Mouse (Mus musculus) embryonic facial prominence, embryonic 15.5 days (tissue): ENCODE measurements at regions not wholly inside any gene's neighbourhood (a gene's known extent, or its start where the extent isn't known, plus 50 kb on each side); places are given as distances from the start of the nearest gene placed in this dataset.
A peak's percentile ranks its signal among the peaks of the same experiment; 100 is the strongest.
"Not testable (repeated sequence)": the region's sequence is repeated elsewhere in the genome, so short reads cannot be mapped to it uniquely, and the experiment has no call there.

ENCODE experiments used
- ATAC-seq: fragments of 200-750 bp; cut with Nextera tagmentation; 2 replicates; pipeline ENCODE4 v1.8.0; 2017; ENCODE audit warnings: low read depth, moderate TSS enrichment; ENCODE audit not compliant: insufficient number of reproducible peaks, low FRiP score, low TSS enrichment
- H3K27ac ChIP-seq: fragments of 300-500 bp; sonication (generic); replicated peaks from 2 replicates; pipeline ENCODE4 v1.5.1; 2015; ENCODE audit warnings: mild to moderate bottlenecking, inconsistent platforms
- H3K27me3 ChIP-seq: fragments of 300-500 bp; sonication (generic); 2 replicates; pipeline ENCODE4 v1.6.1; 2015; ENCODE audit warnings: inconsistent platforms
- H3K36me3 ChIP-seq: fragments of 300-500 bp; sonication (generic); 2 replicates; pipeline ENCODE4 v1.6.1; 2015; ENCODE audit warnings: mild to moderate bottlenecking, inconsistent platforms
- H3K4me1 ChIP-seq: fragments of 300-500 bp; sonication (generic); 2 replicates; pipeline ENCODE4 v1.6.1; 2015; ENCODE audit warnings: inconsistent platforms
- H3K4me2 ChIP-seq: fragments of 300-500 bp; sonication (generic); replicated peaks from 2 replicates; pipeline ENCODE4 v1.6.1; 2015; ENCODE audit warnings: mild to moderate bottlenecking, inconsistent platforms
- H3K4me3 ChIP-seq: fragments of 300-500 bp; sonication (generic); replicated peaks from 2 replicates; pipeline ENCODE4 v1.5.1; 2015; ENCODE audit warnings: mild to moderate bottlenecking, inconsistent platforms
- H3K9ac ChIP-seq: fragments of 300-500 bp; sonication (generic); 2 replicates; pipeline ENCODE4 v1.6.1; 2015; ENCODE audit warnings: inconsistent platforms
- H3K9me3 ChIP-seq: fragments of 300-500 bp; sonication (generic); replicated peaks from 2 replicates; pipeline ENCODE4 v1.6.1; 2016; ENCODE audit warnings: inconsistent platforms
- WGBS: fragments of 180-500 bp; shearing (Covaris S2); methylation state at CpG from one replicate; pipeline ENCODE4 v1.1.7; 2015; 5-methylcytosine and 5-hydroxymethylcytosine counted together

DNA sequence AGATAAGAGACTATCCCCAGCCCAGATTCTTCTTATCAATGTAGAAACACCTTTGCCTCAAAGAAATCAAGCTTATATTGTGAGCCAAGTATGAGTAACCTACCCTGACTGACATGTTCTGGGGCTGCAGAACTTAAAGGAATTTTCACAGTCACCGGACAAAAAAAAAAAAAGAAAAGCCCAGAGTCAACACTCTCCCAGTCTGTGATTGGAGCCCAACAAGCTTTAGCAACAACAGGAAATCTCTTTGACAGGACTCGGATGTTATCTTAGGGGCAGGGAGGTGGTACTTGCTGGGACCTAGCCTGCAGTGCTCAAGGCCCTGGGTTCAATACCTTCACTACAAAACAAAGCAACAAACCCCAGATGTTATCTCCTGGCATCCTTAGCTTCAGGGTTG is 114.2 kb downstream of the Nectin1 start:
- Histone ChIP-seq H3K4me2 (no peak overlapping the region), H3K36me3 (no peaks in the 10 kb centered on the region), H3K4me1 (peaks cover 4% of the 10 kb centered on the region; the same call in 1 of the 2 replicates), H3K9ac (no peak overlapping the region), H3K9me3 (no peaks in the 10 kb centered on the region), H3K27me3 (peaks cover 19% of the 10 kb centered on the region), H3K4me3 (no peak overlapping the region), H3K27ac (no peak overlapping the region)
- WGBS, result 14% methylated on average over 2 of the region's 2 CpGs
- ATAC-seq, result no peak

DNA sequence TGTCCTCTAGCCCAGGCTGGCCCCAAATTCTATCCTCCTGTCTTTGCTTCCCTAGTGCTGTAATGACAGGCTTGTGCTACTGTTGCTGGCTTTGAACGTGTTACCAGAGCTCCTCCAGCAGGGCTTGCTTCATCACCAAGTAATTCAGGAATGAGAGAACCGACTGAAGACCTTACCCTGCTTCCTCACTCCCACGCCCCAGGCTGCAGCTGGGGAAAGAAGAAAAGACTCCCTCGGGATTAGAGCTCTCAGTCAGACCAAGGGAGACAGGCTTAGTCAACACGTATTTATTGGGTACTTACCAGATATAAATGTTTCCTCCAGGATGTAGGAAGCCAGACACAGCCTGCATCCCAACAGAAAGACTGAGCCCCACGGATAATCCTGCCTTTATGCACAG is 115.0 kb downstream of the Nectin1 start:
- Histone ChIP-seq H3K4me1 (peaks cover 7% of the 10 kb centered on the region), H3K27me3 (peaks cover 24% of the 10 kb centered on the region), H3K4me3 (no peak overlapping the region), H3K36me3 (no peaks in the 10 kb centered on the region), H3K9ac (no peak overlapping the region), H3K4me2 (no peak overlapping the region), H3K27ac (no peak overlapping the region), H3K9me3 (no peaks in the 10 kb centered on the region)
- 24% methylated on average over 6 of the region's 6 CpGs for WGBS
- ATAC-seq, result no peak

DNA sequence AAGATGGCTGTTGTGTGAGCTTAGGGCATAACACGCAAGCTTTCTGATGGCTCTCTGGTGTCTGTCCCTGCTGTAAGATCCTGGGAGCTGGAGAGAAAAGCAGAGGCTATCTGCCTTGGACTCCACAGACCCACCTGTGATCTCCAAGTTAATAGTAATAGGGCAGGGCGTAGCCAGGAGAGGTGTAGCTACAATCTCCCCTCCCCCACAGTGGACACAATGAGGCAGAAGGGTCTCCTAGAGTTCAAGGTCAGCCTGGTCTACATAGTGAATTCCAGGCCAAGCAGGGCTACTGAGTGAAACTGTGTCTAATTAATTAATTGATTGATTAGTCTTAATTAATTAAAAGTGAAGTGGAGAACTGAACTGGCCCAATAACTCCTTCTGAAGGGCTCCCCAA is 116.5 kb downstream of the Nectin1 start:
- Histone ChIP-seq H3K9me3 (no peaks in the 10 kb centered on the region), H3K4me1 (peaks cover 13% of the 10 kb centered on the region), H3K4me3 (no peak overlapping the region), H3K4me2 (no peak overlapping the region), H3K9ac (no peak overlapping the region), H3K27me3 (peaks cover 34% of the 10 kb centered on the region), H3K36me3 (no peaks in the 10 kb centered on the region), H3K27ac (no peak overlapping the region)
- no peak for ATAC-seq
- WGBS, result 92% methylated on average over 2 of the region's 2 CpGs

DNA sequence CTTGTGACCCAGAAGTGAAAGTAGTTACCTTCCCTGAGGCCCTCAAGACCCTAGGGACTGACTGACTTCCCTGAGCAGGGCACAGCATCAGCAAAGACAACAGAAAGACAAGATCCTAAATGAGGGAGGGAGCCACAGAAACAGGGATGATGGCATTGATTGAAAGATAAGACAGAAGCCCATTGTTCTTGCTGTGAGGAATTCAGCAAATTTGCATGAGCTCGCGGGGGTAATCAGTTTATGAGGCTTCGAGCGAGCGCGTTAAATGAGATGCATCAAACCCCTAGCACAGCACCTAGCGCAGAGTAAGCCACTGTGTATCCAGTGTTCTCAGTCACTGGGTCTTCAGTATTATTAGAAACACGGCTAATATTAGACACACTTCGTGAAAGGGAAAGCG is 117.6 kb downstream of the Nectin1 start:
- no peak overlapping the region for H3K27ac ChIP-seq
- no peak for ATAC-seq
- H3K4me1 ChIP-seq, result peaks cover 13% of the 10 kb centered on the region
- no peak overlapping the region for H3K9ac ChIP-seq
- WGBS, result 24% methylated on average over 10 of the region's 10 CpGs
- no peak overlapping the region for H3K4me2 ChIP-seq
- no peaks in the 10 kb centered on the region for H3K36me3 ChIP-seq
- H3K9me3 ChIP-seq, result no peaks in the 10 kb centered on the region
- peaks cover 34% of the 10 kb centered on the region for H3K27me3 ChIP-seq
- no peak overlapping the region for H3K4me3 ChIP-seq

DNA sequence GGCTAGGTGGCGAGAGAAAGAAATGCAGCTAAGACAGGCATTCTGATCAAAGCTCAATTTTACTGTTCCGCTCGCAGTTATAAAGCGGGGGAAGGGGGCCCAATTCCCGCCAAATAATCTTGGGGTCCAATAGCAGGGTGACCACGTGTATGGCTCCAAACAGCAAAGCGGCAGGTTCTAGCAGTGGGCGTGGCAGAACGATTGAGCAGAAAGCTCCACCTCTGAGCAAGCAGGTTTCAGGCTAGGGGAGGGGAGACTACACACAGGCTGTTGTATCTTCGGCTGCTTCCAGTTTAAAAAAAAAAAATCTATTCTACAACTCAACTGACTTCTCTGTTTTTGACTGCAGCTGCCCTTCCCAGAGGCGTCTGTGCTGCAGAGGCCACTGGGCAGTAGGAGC is 118.2 kb downstream of the Nectin1 start:
- Histone ChIP-seq H3K4me1 (peaks cover 13% of the 10 kb centered on the region), H3K27me3 (peaks cover 34% of the 10 kb centered on the region)
- not testable (repeated sequence) for H3K4me3 ChIP-seq, H3K9me3 ChIP-seq, H3K9ac ChIP-seq, ATAC-seq, H3K4me2 ChIP-seq, H3K36me3 ChIP-seq, H3K27ac ChIP-seq
- 10% methylated on average over 11 of the region's 11 CpGs for WGBS

DNA sequence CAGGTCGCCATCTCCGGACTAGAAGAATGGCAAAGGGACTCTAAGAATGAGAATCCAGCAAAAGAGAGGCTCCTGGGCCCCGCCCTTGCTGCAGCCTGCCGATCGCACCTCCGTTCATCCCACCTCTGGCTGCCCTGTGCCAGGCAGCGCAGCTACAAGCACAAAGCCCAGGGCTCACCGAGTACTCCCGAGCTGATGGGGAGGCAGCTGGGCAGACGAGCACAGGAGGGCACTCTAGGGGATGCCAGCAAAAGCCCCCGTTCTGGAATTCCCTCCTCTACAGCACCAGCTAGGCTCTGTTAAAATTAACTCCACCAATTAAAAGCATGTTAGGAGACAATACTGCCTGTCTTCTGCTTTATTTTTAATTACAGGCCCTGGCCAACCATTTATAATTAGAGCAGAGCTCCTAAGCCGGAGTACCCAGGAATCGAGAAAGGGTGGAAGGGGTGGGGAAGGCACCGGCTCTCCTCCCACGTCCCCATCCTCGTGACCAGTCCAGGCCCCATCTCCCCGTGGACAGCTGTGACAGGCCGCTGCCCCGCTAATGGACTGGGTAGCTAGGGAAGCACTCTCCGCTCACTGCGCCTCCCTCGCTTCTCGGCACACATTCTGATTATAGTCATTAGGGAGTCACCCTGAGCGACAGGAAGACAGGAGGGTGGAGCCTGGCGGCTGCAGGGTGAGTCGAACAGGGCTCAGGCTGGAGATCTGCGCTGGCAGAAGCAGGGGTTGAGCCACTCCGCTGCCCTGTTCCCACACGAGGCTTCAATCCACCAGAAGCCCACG is 120.0 kb downstream of the Nectin1 start:
- peak; percentile 54 for ATAC-seq
- Histone ChIP-seq H3K9me3 (no peaks in the 10 kb centered on the region), H3K4me3 (peak overlapping the region; percentile 29), H3K36me3 (no peaks in the 10 kb centered on the region), H3K9ac (no peak overlapping the region), H3K27me3 (peaks cover 34% of the 10 kb centered on the region), H3K4me2 (peak overlapping the region; percentile 49), H3K27ac (no peak overlapping the region), H3K4me1 (peaks cover 13% of the 10 kb centered on the region)
- WGBS, result 4% methylated on average over 30 of the region's 30 CpGs

DNA sequence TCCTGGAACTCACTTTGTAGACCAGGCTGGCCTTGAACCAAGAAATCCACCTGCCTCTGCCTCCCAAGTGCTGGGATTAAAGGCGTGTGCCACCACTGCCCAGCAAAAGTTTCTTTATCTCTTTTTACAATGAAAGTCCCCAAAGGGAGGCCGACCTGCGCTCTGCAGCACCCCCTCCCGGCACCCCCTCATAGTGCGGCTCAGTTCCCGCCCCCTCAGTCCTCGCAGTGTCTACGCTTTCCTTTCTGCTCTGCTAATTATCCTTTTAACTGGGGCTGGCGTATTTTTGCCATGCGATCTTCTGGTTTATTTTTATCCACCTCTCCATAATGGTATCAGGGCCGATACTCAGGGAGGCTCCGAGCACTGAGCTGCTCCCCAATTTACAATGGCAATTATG is 123.0 kb downstream of the Nectin1 start:
- no peak overlapping the region for H3K4me2 ChIP-seq
- H3K9ac ChIP-seq, result no peak overlapping the region
- no peaks in the 10 kb centered on the region for H3K9me3 ChIP-seq
- peaks cover 26% of the 10 kb centered on the region for H3K27me3 ChIP-seq
- H3K36me3 ChIP-seq, result no peaks in the 10 kb centered on the region
- WGBS, result 67% methylated on average over 12 of the region's 12 CpGs
- ATAC-seq, result no peak
- no peak overlapping the region for H3K27ac ChIP-seq
- peaks cover 13% of the 10 kb centered on the region for H3K4me1 ChIP-seq
- no peak overlapping the region for H3K4me3 ChIP-seq

DNA sequence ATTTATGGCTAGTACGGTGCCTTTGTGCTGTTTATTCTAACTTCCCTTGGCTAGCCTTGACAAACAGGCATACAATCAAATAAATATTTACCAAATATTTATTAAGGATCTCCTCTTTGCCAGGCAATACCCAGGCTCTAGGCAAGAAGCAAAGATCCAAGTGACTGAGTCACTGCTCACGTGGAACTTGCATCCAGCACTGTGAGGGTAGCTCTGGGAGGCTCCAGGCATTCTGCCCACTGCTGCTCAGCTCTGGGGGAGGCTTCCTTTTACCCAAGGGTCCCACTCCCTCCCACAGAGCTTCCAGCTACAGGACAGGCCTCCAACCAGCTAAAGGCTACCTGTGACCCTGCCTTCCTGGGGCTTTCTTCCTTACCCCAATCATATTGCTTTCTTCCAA is 130.1 kb downstream of the Nectin1 start:
- peaks cover 12% of the 10 kb centered on the region for H3K27me3 ChIP-seq
- H3K36me3 ChIP-seq, result no peaks in the 10 kb centered on the region
- H3K9ac ChIP-seq, result no peak overlapping the region
- H3K27ac ChIP-seq, result no peak overlapping the region
- H3K9me3 ChIP-seq, result no peaks in the 10 kb centered on the region
- no peak overlapping the region for H3K4me3 ChIP-seq
- H3K4me1 ChIP-seq, result peaks cover 1% of the 10 kb centered on the region; the same call in 1 of the 2 replicates
- H3K4me2 ChIP-seq, result no peak overlapping the region
- 72% methylated on average over 2 of the region's 2 CpGs for WGBS
- ATAC-seq, result no peak

DNA sequence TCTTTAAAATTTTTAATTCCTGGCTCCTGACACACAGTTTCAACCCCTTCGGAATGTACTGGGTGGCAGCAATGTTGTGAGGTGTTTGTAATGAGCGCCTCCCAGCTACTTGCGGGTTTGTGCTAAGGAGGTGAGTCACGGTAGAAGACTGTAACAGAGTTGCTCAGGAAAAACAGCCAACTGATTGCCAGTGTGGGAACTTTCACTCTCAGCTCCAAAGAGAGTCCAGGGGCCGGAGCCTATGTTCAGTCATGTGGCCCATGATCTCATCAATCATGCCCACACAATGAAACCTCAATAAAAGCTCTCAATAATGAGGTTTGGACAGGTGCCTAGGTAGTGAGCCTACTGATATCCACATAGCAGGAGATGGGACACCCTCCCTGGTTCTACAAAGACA is 130.5 kb downstream of the Nectin1 start:
- Histone ChIP-seq H3K4me3 (no peak overlapping the region), H3K27me3 (peaks cover 17% of the 10 kb centered on the region), H3K27ac (no peak overlapping the region), H3K9me3 (no peaks in the 10 kb centered on the region), H3K4me2 (no peak overlapping the region), H3K9ac (no peak overlapping the region), H3K36me3 (no peaks in the 10 kb centered on the region), H3K4me1 (peaks cover 6% of the 10 kb centered on the region)
- no peak for ATAC-seq
- 72% methylated on average over 5 of the region's 5 CpGs for WGBS

DNA sequence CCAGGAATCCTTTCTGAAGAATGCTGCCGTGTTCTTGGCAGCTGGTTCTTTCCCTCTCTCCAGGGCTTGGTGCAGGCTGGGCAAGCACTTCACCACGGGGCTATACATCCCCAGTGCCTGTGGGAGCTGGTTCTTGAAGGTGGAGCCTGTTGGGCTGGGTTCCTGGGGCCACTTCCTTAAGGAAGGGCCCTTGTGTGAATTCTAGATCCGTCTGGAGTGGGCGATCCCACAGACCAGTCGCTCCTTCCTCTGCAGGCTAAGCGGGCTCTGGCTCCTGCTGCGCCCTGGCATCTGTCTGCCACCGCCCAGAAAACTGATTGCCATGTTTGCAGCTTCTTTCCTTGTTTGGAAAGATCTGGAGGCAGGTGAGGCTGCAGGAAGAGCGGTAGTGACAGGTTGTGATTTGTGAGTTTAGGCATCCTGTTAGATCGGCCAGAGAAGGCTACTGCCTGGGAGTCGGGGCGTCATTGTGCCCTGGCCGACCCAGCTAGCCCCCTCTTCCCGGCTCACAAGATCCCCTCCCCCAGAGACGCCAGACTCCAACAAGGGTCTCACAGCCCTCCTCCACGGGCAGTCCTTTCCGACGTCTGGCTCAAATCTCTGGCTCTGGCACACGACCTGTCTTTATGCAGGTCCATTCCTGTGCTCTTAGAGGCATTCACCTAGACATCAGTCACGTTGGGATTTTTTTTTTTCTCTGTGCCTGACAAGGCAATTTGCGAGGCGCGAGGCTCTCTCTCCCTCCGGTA is 135.6 kb downstream of the Nectin1 start:
- 2% methylated on average over 24 of the region's 24 CpGs for WGBS

DNA sequence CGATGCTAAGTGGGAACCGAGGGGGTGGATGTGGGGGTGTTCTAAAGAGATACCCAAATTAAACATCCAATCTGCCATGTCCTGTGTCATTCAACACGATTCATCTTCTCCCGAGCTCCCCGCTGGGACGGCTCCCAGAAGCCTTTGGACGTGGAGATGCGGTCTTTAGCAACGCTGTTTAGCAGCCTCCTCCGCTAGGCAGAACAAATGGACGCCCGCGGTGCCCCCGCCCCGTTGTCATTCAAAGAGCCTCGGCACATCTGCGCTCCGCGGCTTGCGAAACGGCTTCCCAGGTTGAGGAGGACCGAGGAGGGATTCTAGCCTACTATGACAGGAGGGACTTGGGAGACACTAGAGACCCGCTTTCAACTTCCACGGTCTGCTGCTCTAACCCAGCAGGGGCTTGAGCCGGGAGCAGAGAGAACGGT is 136.2 kb downstream of the Nectin1 start:
- Histone ChIP-seq H3K4me1 (peaks cover 16% of the 10 kb centered on the region), H3K4me2 (peak overlapping the region; percentile 51), H3K9ac (no peak overlapping the region; the same call in 1 of the 2 replicates), H3K9me3 (no peaks in the 10 kb centered on the region), H3K36me3 (no peaks in the 10 kb centered on the region), H3K4me3 (peak overlapping the region; percentile 31), H3K27me3 (peaks cover 44% of the 10 kb centered on the region), H3K27ac (no peak overlapping the region)
- no peak for ATAC-seq
- under 1% methylated on average over 26 of the region's 26 CpGs for WGBS

More for the DNA sequence above, 135.6 kb downstream of the Nectin1 start:
- no peaks in the 10 kb centered on the region for H3K36me3 ChIP-seq
- no peak for ATAC-seq
- no peak overlapping the region for H3K9ac ChIP-seq
- H3K27me3 ChIP-seq, result peaks cover 44% of the 10 kb centered on the region
- H3K9me3 ChIP-seq, result no peaks in the 10 kb centered on the region
- peak overlapping the region; percentile 31 for H3K4me3 ChIP-seq
- H3K4me2 ChIP-seq, result peak overlapping the region; percentile 51
- no peak overlapping the region for H3K27ac ChIP-seq
- H3K4me1 ChIP-seq, result peaks cover 16% of the 10 kb centered on the region
